Mouse (Mus musculus): ENCODE data around the gene Prkn. TPM values are rescaled to one million over a fixed set of nuclear protein-coding genes. Genes with fewer than 3 reads are reported as not detected.

Prkn gene
- polyA plus RNA-seq, 1 experiment from 2014 or later: 3.5 TPM

DNA sequence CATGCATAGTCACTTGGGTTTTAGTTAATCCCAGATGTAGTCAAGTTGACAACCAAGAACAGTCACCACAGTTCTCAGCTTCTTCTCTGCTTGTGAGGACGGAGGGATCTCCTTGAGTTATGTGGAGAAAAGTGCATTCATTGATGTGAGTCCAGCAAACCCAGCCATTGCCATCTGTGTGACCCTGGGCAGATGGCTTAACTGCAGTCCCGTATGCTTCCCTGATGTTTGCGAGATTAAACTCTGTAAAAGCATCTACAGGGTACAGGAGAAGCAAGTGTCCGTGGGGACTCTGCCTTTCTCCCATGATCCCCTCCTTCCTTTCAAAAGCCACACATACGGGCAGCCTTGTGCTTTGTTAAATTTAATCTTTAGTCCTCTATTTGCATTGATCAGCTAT is 157.1 kb downstream of the Prkn start:
- no peaks in the 10 kb centered on the region for H3K4me1 ChIP-seq (ENCODE audit: control insufficient read depth in 2 of 2, insufficient read depth in 2 of 2, low read length in 2 of 2)
- no peak for ATAC-seq (ENCODE audit: insufficient number of reproducible peaks, insufficient read depth, low FRiP score, low read depth)
- H3K9ac ChIP-seq (ENCODE audit: low read length): no peak overlapping the region
- no peak overlapping the region for H3K4me3 ChIP-seq (ENCODE audit: control insufficient read depth in 1 of 2, insufficient read depth in 1 of 2, low read depth in 1 of 2, low read length in 2 of 2)
- no peak overlapping the region for H3K4me2 ChIP-seq (ENCODE audit: low read length)
- WGBS: 71% methylated on average over 5 of the region's 5 CpGs
- H3K36me3 ChIP-seq (ENCODE audit: control insufficient read depth, insufficient read depth, low read length): no peaks in the 10 kb centered on the region
- H3K27ac ChIP-seq (replicated peaks in 1 of 2; ENCODE audit: control insufficient read depth in 1 of 2, insufficient read depth in 1 of 2, low read depth in 2 of 2, low read length in 2 of 2): no peak overlapping the region
- no peaks in the 10 kb centered on the region for H3K27me3 ChIP-seq (ENCODE audit: control insufficient read depth, insufficient read depth, low read length)
- no peaks in the 10 kb centered on the region for H3K9me3 ChIP-seq (ENCODE audit: control insufficient read depth, low read length)

DNA sequence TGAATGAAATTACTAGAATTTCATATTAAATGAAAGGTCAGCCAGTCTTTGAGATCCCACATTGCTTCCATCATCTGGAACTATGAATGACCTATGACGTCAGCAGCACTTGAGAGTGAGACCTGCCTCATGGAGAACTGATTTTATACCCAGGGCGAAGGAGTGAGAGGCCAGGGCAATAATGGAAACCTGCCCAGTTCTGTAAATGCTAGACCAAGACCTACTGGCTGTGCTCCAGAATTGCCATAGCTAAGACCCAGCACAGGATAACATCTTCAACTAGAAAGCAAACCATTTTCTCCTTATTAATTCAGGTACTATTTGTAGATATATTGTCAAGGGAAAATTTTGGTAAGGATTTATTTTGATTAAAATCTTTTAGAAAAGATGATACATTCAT is 183.2 kb downstream of the Prkn start:
- WGBS: 43% methylated on average over 2 of the region's 2 CpGs
- Histone ChIP-seq H3K4me2 (ENCODE audit: low read length) (no peak overlapping the region), H3K27ac (replicated peaks in 1 of 2; ENCODE audit: control insufficient read depth in 1 of 2, insufficient read depth in 1 of 2, low read depth in 2 of 2, low read length in 2 of 2) (no peak overlapping the region), H3K36me3 (ENCODE audit: control insufficient read depth, insufficient read depth, low read length) (no peaks in the 10 kb centered on the region), H3K9ac (ENCODE audit: low read length) (no peak overlapping the region), H3K4me3 (ENCODE audit: control insufficient read depth in 1 of 2, insufficient read depth in 1 of 2, low read depth in 1 of 2, low read length in 2 of 2) (no peak overlapping the region), H3K27me3 (ENCODE audit: control insufficient read depth, insufficient read depth, low read length) (no peaks in the 10 kb centered on the region), H3K4me1 (ENCODE audit: control insufficient read depth in 2 of 2, insufficient read depth in 2 of 2, low read length in 2 of 2) (peaks cover 3% of the 10 kb centered on the region in 2 experiments; a peak in 1 of 4 replicates), H3K9me3 (ENCODE audit: control insufficient read depth, low read length) (no peaks in the 10 kb centered on the region)
- no peak for ATAC-seq (ENCODE audit: insufficient number of reproducible peaks, insufficient read depth, low FRiP score, low read depth)

DNA sequence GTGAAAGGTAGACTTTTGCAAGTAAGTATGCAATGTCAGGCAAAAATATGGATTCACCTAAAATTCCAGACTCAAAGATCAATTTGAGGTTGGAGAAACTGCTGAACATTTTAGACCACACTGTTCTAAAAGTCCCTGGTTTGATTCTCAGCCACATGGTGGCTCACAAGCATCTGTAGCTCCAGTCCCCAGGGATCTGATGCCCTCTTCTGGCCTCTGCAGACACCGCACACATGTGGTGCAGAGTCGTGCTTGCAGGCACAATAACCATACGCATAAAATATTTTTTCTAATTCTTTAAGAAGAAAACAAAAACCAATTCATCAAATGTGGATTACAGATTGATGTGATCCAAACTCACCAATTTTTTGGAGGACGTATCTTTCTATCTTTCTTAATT is 189.2 kb downstream of the Prkn start:
- WGBS: 96% methylated on average over 4 of the region's 4 CpGs
- no peak for ATAC-seq (ENCODE audit: insufficient number of reproducible peaks, insufficient read depth, low FRiP score, low read depth)
- no peak overlapping the region for H3K4me3 ChIP-seq (ENCODE audit: control insufficient read depth in 1 of 2, insufficient read depth in 1 of 2, low read depth in 1 of 2, low read length in 2 of 2)
- H3K4me1 ChIP-seq (ENCODE audit: control insufficient read depth in 2 of 2, insufficient read depth in 2 of 2, low read length in 2 of 2): no peaks in the 10 kb centered on the region
- no peak overlapping the region for H3K27ac ChIP-seq (replicated peaks in 1 of 2; ENCODE audit: control insufficient read depth in 1 of 2, insufficient read depth in 1 of 2, low read depth in 2 of 2, low read length in 2 of 2)
- no peaks in the 10 kb centered on the region for H3K27me3 ChIP-seq (ENCODE audit: control insufficient read depth, insufficient read depth, low read length)
- no peaks in the 10 kb centered on the region for H3K9me3 ChIP-seq (ENCODE audit: control insufficient read depth, low read length)
- H3K4me2 ChIP-seq (ENCODE audit: low read length): no peak overlapping the region
- no peak overlapping the region for H3K9ac ChIP-seq (ENCODE audit: low read length)
- H3K36me3 ChIP-seq (ENCODE audit: control insufficient read depth, insufficient read depth, low read length): no peaks in the 10 kb centered on the region

DNA sequence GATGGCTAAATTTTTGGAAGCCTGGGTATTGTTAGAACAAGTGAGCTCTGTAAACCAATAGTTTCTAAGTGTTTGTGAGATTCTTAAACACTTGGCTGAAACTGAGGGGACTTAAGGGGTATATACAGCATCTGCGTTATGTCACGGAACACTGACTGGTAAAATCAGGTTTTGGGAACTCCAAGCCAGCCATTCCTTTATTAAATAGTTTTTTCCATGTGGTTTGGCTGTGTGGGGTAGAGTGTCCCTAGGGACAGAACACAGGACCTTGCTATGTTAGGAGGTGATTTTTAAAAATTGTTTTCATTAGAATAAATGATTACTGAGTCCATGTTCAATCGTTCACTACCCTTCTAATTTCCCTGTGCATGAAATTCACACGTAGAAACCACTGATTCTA is 190.8 kb downstream of the Prkn start:
- Histone ChIP-seq H3K4me2 (ENCODE audit: low read length) (no peak overlapping the region), H3K4me1 (ENCODE audit: control insufficient read depth in 2 of 2, insufficient read depth in 2 of 2, low read length in 2 of 2) (no peaks in the 10 kb centered on the region), H3K27ac (replicated peaks in 1 of 2; ENCODE audit: control insufficient read depth in 1 of 2, insufficient read depth in 1 of 2, low read depth in 2 of 2, low read length in 2 of 2) (no peak overlapping the region), H3K4me3 (ENCODE audit: control insufficient read depth in 1 of 2, insufficient read depth in 1 of 2, low read depth in 1 of 2, low read length in 2 of 2) (no peak overlapping the region), H3K9me3 (ENCODE audit: control insufficient read depth, low read length) (no peaks in the 10 kb centered on the region), H3K36me3 (ENCODE audit: control insufficient read depth, insufficient read depth, low read length) (no peaks in the 10 kb centered on the region), H3K9ac (ENCODE audit: low read length) (no peak overlapping the region), H3K27me3 (ENCODE audit: control insufficient read depth, insufficient read depth, low read length) (no peaks in the 10 kb centered on the region)
- WGBS: 85% methylated on average over 4 of the region's 4 CpGs
- ATAC-seq (ENCODE audit: insufficient number of reproducible peaks, insufficient read depth, low FRiP score, low read depth): no peak

DNA sequence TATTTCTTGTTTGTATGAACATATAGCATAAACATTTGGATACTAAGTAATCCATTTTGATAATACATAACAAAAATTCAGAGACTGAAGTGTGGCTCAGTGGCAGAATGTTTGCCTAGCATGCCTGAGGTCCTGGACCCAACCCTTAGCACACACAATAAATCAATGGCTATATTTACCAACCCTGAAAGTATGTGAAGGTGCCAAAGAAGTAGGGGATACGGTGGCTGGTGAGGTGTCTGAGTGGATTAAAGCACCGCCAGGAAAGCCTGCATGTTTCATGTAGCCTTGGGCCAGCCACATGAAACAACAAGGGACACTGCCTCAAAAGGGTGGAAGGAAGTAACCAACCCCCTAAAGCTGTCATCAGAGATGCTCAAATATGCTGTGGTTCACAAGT is 192.2 kb downstream of the Prkn start:
- WGBS: 78% methylated on average over 2 of the region's 2 CpGs
- Histone ChIP-seq H3K9me3 (ENCODE audit: control insufficient read depth, low read length) (no peaks in the 10 kb centered on the region), H3K27ac (replicated peaks in 1 of 2; ENCODE audit: control insufficient read depth in 1 of 2, insufficient read depth in 1 of 2, low read depth in 2 of 2, low read length in 2 of 2) (no peak overlapping the region), H3K4me1 (ENCODE audit: control insufficient read depth in 2 of 2, insufficient read depth in 2 of 2, low read length in 2 of 2) (no peaks in the 10 kb centered on the region), H3K27me3 (ENCODE audit: control insufficient read depth, insufficient read depth, low read length) (no peaks in the 10 kb centered on the region), H3K4me2 (ENCODE audit: low read length) (no peak overlapping the region), H3K9ac (ENCODE audit: low read length) (no peak overlapping the region), H3K36me3 (ENCODE audit: control insufficient read depth, insufficient read depth, low read length) (no peaks in the 10 kb centered on the region), H3K4me3 (ENCODE audit: control insufficient read depth in 1 of 2, insufficient read depth in 1 of 2, low read depth in 1 of 2, low read length in 2 of 2) (no peak overlapping the region)
- no peak for ATAC-seq (ENCODE audit: insufficient number of reproducible peaks, insufficient read depth, low FRiP score, low read depth)

DNA sequence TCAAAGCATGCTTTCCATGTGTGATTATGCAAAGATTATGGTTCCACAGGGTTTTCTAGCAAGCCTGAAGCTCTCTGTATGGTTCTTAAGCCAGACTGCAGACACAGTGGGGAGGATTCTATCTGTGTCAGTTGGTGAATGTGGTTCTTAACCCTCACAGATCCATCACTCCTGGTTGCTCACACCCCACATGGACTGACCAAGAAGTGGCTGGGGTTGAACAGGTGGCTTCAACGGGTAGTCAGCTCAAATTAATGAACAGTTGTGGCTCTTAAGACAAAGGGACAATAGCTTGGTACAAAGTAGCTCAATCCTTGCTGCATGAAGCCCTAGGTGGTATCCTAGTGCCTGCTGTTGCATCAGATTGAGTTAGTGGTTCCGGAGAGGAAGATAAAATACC is 193.4 kb downstream of the Prkn start:
- Histone ChIP-seq H3K9ac (ENCODE audit: low read length) (no peak overlapping the region), H3K27ac (replicated peaks in 1 of 2; ENCODE audit: control insufficient read depth in 1 of 2, insufficient read depth in 1 of 2, low read depth in 2 of 2, low read length in 2 of 2) (no peak overlapping the region), H3K27me3 (ENCODE audit: control insufficient read depth, insufficient read depth, low read length) (no peaks in the 10 kb centered on the region), H3K36me3 (ENCODE audit: control insufficient read depth, insufficient read depth, low read length) (no peaks in the 10 kb centered on the region), H3K9me3 (ENCODE audit: control insufficient read depth, low read length) (no peaks in the 10 kb centered on the region), H3K4me2 (ENCODE audit: low read length) (no peak overlapping the region), H3K4me3 (ENCODE audit: control insufficient read depth in 1 of 2, insufficient read depth in 1 of 2, low read depth in 1 of 2, low read length in 2 of 2) (no peak overlapping the region), H3K4me1 (ENCODE audit: control insufficient read depth in 2 of 2, insufficient read depth in 2 of 2, low read length in 2 of 2) (no peaks in the 10 kb centered on the region)
- 70% methylated on average over 2 of the region's 2 CpGs for WGBS
- no peak for ATAC-seq (ENCODE audit: insufficient number of reproducible peaks, insufficient read depth, low FRiP score, low read depth)

DNA sequence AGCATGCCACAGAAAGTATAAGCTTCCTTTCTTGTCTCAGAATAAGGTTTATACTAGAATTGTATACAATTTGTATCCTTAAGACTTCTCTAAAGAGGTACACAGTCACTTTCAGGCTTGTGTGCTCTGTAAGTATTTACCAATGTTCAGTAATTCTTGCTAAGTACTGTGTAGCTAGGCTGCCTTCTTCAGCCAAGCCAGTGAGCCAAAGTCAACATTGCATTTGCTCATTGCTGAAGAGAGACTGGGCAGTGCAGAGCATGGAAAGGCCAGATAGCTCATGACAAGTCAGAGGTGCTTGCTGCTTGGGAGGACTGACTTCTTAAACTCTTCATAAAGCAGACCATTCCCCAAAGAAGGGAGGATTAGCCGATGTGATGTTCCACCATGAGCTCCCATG is 198.1 kb downstream of the Prkn start:
- Histone ChIP-seq H3K9ac (ENCODE audit: low read length) (no peak overlapping the region), H3K27ac (replicated peaks in 1 of 2; ENCODE audit: control insufficient read depth in 1 of 2, insufficient read depth in 1 of 2, low read depth in 2 of 2, low read length in 2 of 2) (no peak overlapping the region), H3K4me1 (ENCODE audit: control insufficient read depth in 2 of 2, insufficient read depth in 2 of 2, low read length in 2 of 2) (no peaks in the 10 kb centered on the region), H3K9me3 (ENCODE audit: control insufficient read depth, low read length) (no peaks in the 10 kb centered on the region), H3K4me2 (ENCODE audit: low read length) (no peak overlapping the region), H3K4me3 (ENCODE audit: control insufficient read depth in 1 of 2, insufficient read depth in 1 of 2, low read depth in 1 of 2, low read length in 2 of 2) (no peak overlapping the region), H3K36me3 (ENCODE audit: control insufficient read depth, insufficient read depth, low read length) (no peaks in the 10 kb centered on the region), H3K27me3 (ENCODE audit: control insufficient read depth, insufficient read depth, low read length) (no peaks in the 10 kb centered on the region)
- WGBS: 96% methylated on average over 1 of the region's 1 CpGs
- ATAC-seq (ENCODE audit: insufficient number of reproducible peaks, insufficient read depth, low FRiP score, low read depth): no peak

DNA sequence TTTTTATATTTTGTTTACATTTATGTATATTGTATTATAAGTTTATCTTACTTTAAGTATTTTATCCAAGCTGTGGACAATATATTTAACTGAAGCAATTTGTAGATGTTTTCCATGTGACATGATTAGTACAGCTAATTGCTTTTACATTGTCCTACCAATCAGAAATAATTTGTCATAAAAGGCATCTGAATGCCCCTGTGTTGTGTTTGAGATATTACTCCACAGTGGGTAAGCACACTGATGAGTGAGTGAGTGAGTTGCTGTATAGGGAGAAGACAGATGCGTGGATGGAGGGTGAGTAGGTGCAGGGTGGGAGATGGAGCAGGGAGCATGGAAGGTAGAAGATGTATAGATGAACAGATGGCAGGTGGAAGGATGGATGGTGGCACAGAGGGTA is 218.8 kb downstream of the Prkn start:
- Histone ChIP-seq H3K9ac (ENCODE audit: low read length) (no peak overlapping the region), H3K4me1 (ENCODE audit: control insufficient read depth in 2 of 2, insufficient read depth in 2 of 2, low read length in 2 of 2) (no peaks in the 10 kb centered on the region; a peak in 1 of 4 replicates), H3K27ac (replicated peaks in 1 of 2; ENCODE audit: control insufficient read depth in 1 of 2, insufficient read depth in 1 of 2, low read depth in 2 of 2, low read length in 2 of 2) (no peak overlapping the region), H3K36me3 (ENCODE audit: control insufficient read depth, insufficient read depth, low read length) (no peaks in the 10 kb centered on the region), H3K9me3 (ENCODE audit: control insufficient read depth, low read length) (no peaks in the 10 kb centered on the region), H3K4me3 (ENCODE audit: control insufficient read depth in 1 of 2, insufficient read depth in 1 of 2, low read depth in 1 of 2, low read length in 2 of 2) (no peak overlapping the region), H3K27me3 (ENCODE audit: control insufficient read depth, insufficient read depth, low read length) (no peaks in the 10 kb centered on the region; the same call in 1 of the 2 replicates), H3K4me2 (ENCODE audit: low read length) (no peak overlapping the region)
- 86% methylated on average over 1 of the region's 1 CpGs for whole genome bisulfite sequencing
- no peak for ATAC-seq (ENCODE audit: insufficient number of reproducible peaks, insufficient read depth, low FRiP score, low read depth)
